Comparison of ENCODE assay signal across 23 mouse cellular contexts in genomic region chr16:90213477-90214339, GRCm38 (mm10). TPM values are rescaled to one million over a fixed set of nuclear protein-coding genes. Genes with fewer than 3 reads are reported as not detected.
DNase-seq lines count a peak whose midpoint lies in the region; ATAC-seq and TF ChIP-seq lines count a peak whose summit lies in the region.
"Had no signal": no experiment of that assay in that cellular context is flagged by ENCODE, and none has a peak within 500 bp of the region (broad histone marks: within the 10 kb centered on the region; RNA-seq: fewer than 3 reads in every experiment).

No protein-coding gene starts in this region.

- H3K4me1 ChIP-seq in stomach, embryonic 15.5 days, result no peaks in the 10 kb centered on the region
- H3K4me1 ChIP-seq in stomach, postnatal 0 days (replicated peaks; ENCODE audit: control insufficient read depth, insufficient read depth), result no peaks in the 10 kb centered on the region
- H3K4me1 ChIP-seq in erythroblast, embryonic 14.5 days (ENCODE audit: control insufficient read depth), result peaks cover 63% of the 10 kb centered on the region
- H3K4me1 ChIP-seq in liver, embryonic 14.5 days (replicated peaks; ENCODE audit: control insufficient read depth in 2 of 2, insufficient read depth in 2 of 2, low read length in 1 of 2), result peaks cover 30 to 41% of the 10 kb centered on the region in 2 experiments
- no peaks in the 10 kb centered on the region for H3K4me1 ChIP-seq in forebrain, embryonic 13.5 days
- H3K4me1 ChIP-seq: embryonic facial prominence, embryonic 12.5 days had no signal

- DNase-seq in stomach, postnatal 0 days (ENCODE audit: low spot score), result no peak
- DNase-seq in liver, embryonic 14.5 days (ENCODE audit: low read depth in 3 of 3, low spot score in 3 of 3), result peak; percentile 59 to 61 (median 60)
- DNase-seq in frontal cortex, postnatal 10 days (ENCODE audit: low spot score in 2 of 2), result no peak
- no peak for DNase-seq in embryo, embryonic 9.5 days (ENCODE audit: extremely low spot score)
- DNase-seq: adrenal gland, adult 8-10 months; cerebellum, adult 11-12 months; forebrain, postnatal 0 days; gastrocnemius, adult 2 months; heart, postnatal 4 days; kidney, adult 11 months; layer of hippocampus, postnatal 36 days; lung, postnatal 10 days; retina, postnatal 1 day; thymus, postnatal 4 days had no signal

- no peak overlapping the region for H3K9ac ChIP-seq in stomach, embryonic 15.5 days
- no peak overlapping the region for H3K9ac ChIP-seq in stomach, postnatal 0 days (ENCODE audit: low read length)
- H3K9ac ChIP-seq in liver, embryonic 14.5 days (replicated peaks), result peak overlapping the region; percentile 36
- H3K9ac ChIP-seq in forebrain, embryonic 13.5 days, result no peak overlapping the region
- H3K9ac ChIP-seq: embryonic facial prominence, embryonic 12.5 days; forebrain, postnatal 0 days; heart, embryonic 15.5 days; limb, embryonic 15.5 days had no signal

- no peak overlapping the region for H3K4me2 ChIP-seq in stomach, embryonic 15.5 days
- no peak overlapping the region for H3K4me2 ChIP-seq in stomach, postnatal 0 days (replicated peaks; ENCODE audit: low read depth)
- H3K4me2 ChIP-seq in liver, embryonic 14.5 days (ENCODE audit: low read depth), result peak overlapping the region; percentile 51
- no peak overlapping the region for H3K4me2 ChIP-seq in forebrain, embryonic 13.5 days
- H3K4me2 ChIP-seq: embryonic facial prominence, embryonic 12.5 days; heart, embryonic 15.5 days; limb, embryonic 15.5 days had no signal

- no peaks in the 10 kb centered on the region for H3K36me3 ChIP-seq in stomach, embryonic 15.5 days
- no peaks in the 10 kb centered on the region for H3K36me3 ChIP-seq in stomach, postnatal 0 days (ENCODE audit: control insufficient read depth, insufficient read depth, low read length)
- H3K36me3 ChIP-seq in erythroblast, embryonic 14.5 days (ENCODE audit: control insufficient read depth), result no peaks in the 10 kb centered on the region; the same call in 1 of the 2 replicates
- H3K36me3 ChIP-seq in liver, embryonic 14.5 days (replicated peaks; ENCODE audit: control insufficient read depth, insufficient read depth, low read depth), result no peaks in the 10 kb centered on the region
- H3K36me3 ChIP-seq in forebrain, embryonic 13.5 days (ENCODE audit: poor library complexity, severe bottlenecking), result no peaks in the 10 kb centered on the region
- H3K36me3 ChIP-seq: embryonic facial prominence, embryonic 12.5 days; heart, embryonic 15.5 days; limb, embryonic 15.5 days; midbrain, embryonic 10.5 days had no signal

- no peak for TF ChIP-seq EP300 in stomach, postnatal 0 days (optimal IDR thresholded peaks at IDR 0.05)
- peak; percentile 92 for TF ChIP-seq EP300 in liver, embryonic 14.5 days (IDR thresholded peaks at IDR 0.05; ENCODE audit: low read depth)

- H3K9me3 ChIP-seq in stomach, embryonic 15.5 days, result no peaks in the 10 kb centered on the region
- H3K9me3 ChIP-seq in stomach, postnatal 0 days (ENCODE audit: control insufficient read depth, low read length), result no peaks in the 10 kb centered on the region
- peaks cover 7% of the 10 kb centered on the region; the same call in 1 of the 2 replicates for H3K9me3 ChIP-seq in erythroblast, embryonic 14.5 days (ENCODE audit: control insufficient read depth, low read length)
- no peaks in the 10 kb centered on the region for H3K9me3 ChIP-seq in liver, embryonic 14.5 days (ENCODE audit: control insufficient read depth, low read length)
- H3K9me3 ChIP-seq in forebrain, embryonic 13.5 days (replicated peaks), result no peaks in the 10 kb centered on the region
- H3K9me3 ChIP-seq: embryonic facial prominence, embryonic 12.5 days; heart, embryonic 15.5 days; limb, embryonic 15.5 days; midbrain, embryonic 10.5 days had no signal

- TF ChIP-seq CTCF in stomach, postnatal 0 days (IDR thresholded peaks at IDR 0.05; ENCODE audit: low read depth), result no peak
- TF ChIP-seq CTCF in liver, embryonic 14.5 days (IDR thresholded peaks at IDR 0.05; ENCODE audit: low read depth), result no peak

- peak; percentile 74 for ATAC-seq in stomach, embryonic 15.5 days (ENCODE audit: insufficient read depth, low FRiP score, low read depth)
- no peak for ATAC-seq in stomach, postnatal 0 days (ENCODE audit: low FRiP score, low TSS enrichment)
- peak; percentile 95 for ATAC-seq in liver, embryonic 14.5 days (ENCODE audit: insufficient read depth)
- peak; percentile 88 for ATAC-seq in megakaryocyte-erythroid progenitor cell, adult 5-6 weeks (replicated peaks; ENCODE audit: low FRiP score, low TSS enrichment, poor library complexity, severe bottlenecking)
- ATAC-seq in forebrain, embryonic 13.5 days, result no peak
- ATAC-seq: forebrain, postnatal 0 days had no signal

- H3K27ac ChIP-seq in stomach, embryonic 15.5 days, result no peak overlapping the region
- H3K27ac ChIP-seq in stomach, postnatal 0 days (replicated peaks), result no peak overlapping the region
- H3K27ac ChIP-seq in liver, embryonic 14.5 days, result peak overlapping the region; percentile 85
- H3K27ac ChIP-seq in forebrain, embryonic 13.5 days, result no peak overlapping the region
- H3K27ac ChIP-seq: embryonic facial prominence, embryonic 12.5 days; gastrocnemius, adult 2 months; heart, embryonic 15.5 days; kidney, postnatal 0 days; limb, embryonic 15.5 days; midbrain, embryonic 10.5 days had no signal

- no peaks in the 10 kb centered on the region for H3K27me3 ChIP-seq in stomach, embryonic 15.5 days (replicated peaks)
- no peaks in the 10 kb centered on the region for H3K27me3 ChIP-seq in stomach, postnatal 0 days (ENCODE audit: control insufficient read depth, insufficient read depth, low read length)
- H3K27me3 ChIP-seq in erythroblast, embryonic 14.5 days (ENCODE audit: control insufficient read depth), result no peaks in the 10 kb centered on the region
- no peaks in the 10 kb centered on the region for H3K27me3 ChIP-seq in liver, embryonic 14.5 days (ENCODE audit: control insufficient read depth, insufficient read depth, low read length)
- H3K27me3 ChIP-seq in forebrain, embryonic 13.5 days, result no peaks in the 10 kb centered on the region
- H3K27me3 ChIP-seq: embryonic facial prominence, embryonic 12.5 days; heart, embryonic 15.5 days; limb, embryonic 15.5 days had no signal

- 70% methylated on average over 12 of the region's 12 CpGs for WGBS in stomach, embryonic 15.5 days
- 61% methylated on average over 12 of the region's 12 CpGs for WGBS in stomach, postnatal 0 days
- WGBS in liver, embryonic 14.5 days (ENCODE audit: insufficient replicate concordance), result 26% methylated on average over 12 of the region's 12 CpGs
- 82% methylated on average over 12 of the region's 12 CpGs for WGBS in forebrain, embryonic 13.5 days

- no peak overlapping the region for H3K4me3 ChIP-seq in stomach, embryonic 15.5 days (replicated peaks)
- H3K4me3 ChIP-seq in stomach, postnatal 0 days (ENCODE audit: low read depth, low read length), result no peak overlapping the region
- H3K4me3 ChIP-seq in erythroblast, embryonic 14.5 days (replicated peaks), result peak overlapping the region; percentile 46
- peak overlapping the region in 1 of 2 experiments; percentile 10; a peak in 1 of 4 replicates for H3K4me3 ChIP-seq in liver, embryonic 14.5 days (ENCODE audit: insufficient read depth in 1 of 2, low read depth in 2 of 2, low read length in 2 of 2)
- no peak overlapping the region for H3K4me3 ChIP-seq in forebrain, embryonic 13.5 days
- H3K4me3 ChIP-seq: embryonic facial prominence, embryonic 12.5 days; gastrocnemius, adult 2 months; heart, embryonic 15.5 days; limb, embryonic 15.5 days; midbrain, embryonic 10.5 days had no signal

RNA-seq across cellular contexts. Expression of gene Sod1, which starts 6.8 kb away (rescaled TPM):
- polyA plus RNA-seq in stomach, embryonic 15.5 days (2015; fragmentation: Nextera tagmentation; extraction: Ambion mirVana), result 1,122 and 1,160 TPM in 2 replicates
- 1,113 and 1,141 TPM in 2 replicates for polyA plus RNA-seq in stomach, postnatal 0 days (2015; fragmentation: Nextera tagmentation; extraction: Ambion mirVana)
- polyA plus RNA-seq in erythroblast, embryonic 14.5 days (2012), result 87.1 and 109 TPM in 2 replicates
- 623 and 753 TPM in 2 replicates for polyA plus RNA-seq in liver, embryonic 14.5 days (2012; rRNA removed)
- polyA plus RNA-seq in liver, embryonic 14.5 days (2014; fragmentation: Nextera tagmentation; extraction: Ambion mirVana), result 1,393 and 1,455 TPM in 2 replicates
- total RNA-seq in megakaryocyte-erythroid progenitor cell, adult 5-6 weeks (2014; fragmentation: Nextera tagmentation), result 1,056 and 1,102 TPM in 2 replicates
- 1,074 and 1,263 TPM in 2 replicates for total RNA-seq in megakaryocyte-erythroid progenitor cell, adult 5-6 weeks (2017)
- 954 and 979 TPM in 2 replicates for polyA plus RNA-seq in forebrain, embryonic 13.5 days (2015; fragmentation: Nextera tagmentation; extraction: Ambion mirVana)

Comparison
In these comparisons a context has a peak if more than half of its experiments do, and no peak if none do; other contexts are left out.
1. ATAC-seq: peak in stomach, embryonic 15.5 days (single experiment), liver, embryonic 14.5 days (single experiment) and megakaryocyte-erythroid progenitor cell, adult 5-6 weeks (single experiment); none in stomach, postnatal 0 days (single experiment) and forebrain, embryonic 13.5 days (single experiment).
2. DNase-seq: peak in liver, embryonic 14.5 days (3 of 3); none in stomach, postnatal 0 days (single experiment), frontal cortex, postnatal 10 days (0 of 2) and embryo, embryonic 9.5 days (single experiment).